Mouse (Mus musculus) lung, postnatal 36 days (tissue): ENCODE data around the gene Traf7.

ENCODE experiments used
- DNase-seq: peaks from one replicate; pipeline ENCODE4 v3.0.0; 2022; ENCODE audit warnings: mixed read lengths

Gene Traf7

DNA sequence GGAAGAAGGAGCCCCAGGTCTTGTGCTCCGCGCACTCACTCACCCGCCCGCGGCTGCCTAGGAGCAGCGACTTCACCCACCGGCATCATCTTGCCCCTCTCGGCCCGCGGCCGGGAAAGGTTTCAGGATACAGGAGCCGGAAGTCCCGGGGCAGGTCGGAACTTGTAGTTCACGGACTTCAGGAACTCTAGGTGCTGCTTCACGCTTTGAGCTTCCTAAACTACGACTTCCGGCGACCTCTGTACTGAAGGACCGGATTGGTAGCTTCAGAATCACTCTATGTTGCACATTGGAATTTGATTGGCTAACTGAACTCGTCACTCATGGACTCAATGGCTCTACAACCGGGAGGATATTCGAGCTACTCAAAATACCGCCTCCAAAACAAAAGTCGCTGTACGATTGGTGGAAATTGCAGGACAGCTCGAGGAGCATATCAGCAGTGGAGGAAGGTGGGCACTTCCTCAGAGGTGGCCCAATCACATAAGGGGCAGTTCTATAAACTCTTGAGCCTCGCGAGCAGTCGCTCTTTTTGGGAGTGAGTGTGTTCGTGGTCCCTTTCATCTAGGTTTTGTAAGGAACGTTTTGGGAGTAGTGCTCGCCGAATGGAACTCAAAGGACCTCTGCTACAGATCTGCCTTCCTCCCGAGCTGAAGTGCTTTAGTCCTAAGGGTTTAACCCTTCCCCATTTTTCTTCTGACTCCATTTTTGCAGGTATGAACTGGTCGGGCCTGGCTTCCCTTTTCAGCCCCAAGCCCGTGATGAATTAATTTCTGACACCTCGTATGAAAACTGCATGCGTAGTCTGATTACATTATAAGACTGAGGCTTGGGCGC, at the start of gene Traf7:
Gene Traf7, minus strand, starts transcription at position 216 of the 837 bp plus-strand sequence.
- peak; percentile 99 for DNase-seq

DNA sequence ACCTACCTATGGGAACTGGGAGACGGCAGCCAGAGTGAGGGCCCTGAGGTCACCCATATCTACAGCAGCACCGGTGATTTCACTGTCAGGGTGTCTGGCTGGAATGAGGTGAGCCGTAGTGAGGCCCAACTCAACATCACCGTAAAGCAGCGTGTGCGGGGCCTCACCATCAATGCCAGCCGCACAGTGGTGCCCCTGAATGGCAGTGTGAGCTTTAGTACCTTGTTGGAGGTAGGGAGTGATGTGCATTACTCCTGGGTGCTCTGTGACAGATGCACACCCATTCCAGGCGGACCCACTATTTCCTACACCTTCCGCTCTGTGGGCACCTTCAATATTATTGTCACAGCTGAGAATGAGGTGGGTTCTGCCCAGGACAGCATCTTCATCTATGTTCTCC, 46.1 kb upstream of the Traf7 start:
- DNase-seq = no peak

DNA sequence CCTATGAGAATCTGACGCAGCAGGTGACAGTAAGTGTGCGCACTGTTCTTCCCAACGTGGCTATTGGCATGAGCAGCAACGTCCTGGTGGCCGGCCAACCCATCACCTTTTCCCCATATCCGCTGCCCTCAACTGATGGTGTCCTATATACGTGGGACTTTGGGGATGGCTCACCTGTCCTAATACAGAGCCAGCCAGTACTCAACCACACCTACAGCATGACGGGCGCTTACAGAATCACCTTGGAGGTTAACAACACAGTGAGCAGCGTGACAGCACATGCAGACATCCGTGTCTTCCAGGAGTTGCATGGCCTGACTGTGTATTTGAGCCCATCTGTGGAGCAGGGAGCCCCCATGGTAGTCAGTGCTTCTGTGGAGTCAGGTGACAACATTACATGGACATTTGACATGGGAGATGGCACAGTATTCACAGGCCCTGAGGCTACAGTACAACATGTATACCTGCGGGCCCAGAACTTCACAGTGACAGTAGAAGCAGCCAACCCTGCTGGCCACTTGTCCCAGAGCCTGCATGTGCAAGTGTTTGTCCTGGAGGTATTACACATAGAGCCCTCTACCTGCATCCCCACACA, 45.0 kb upstream of the Traf7 start:
- no peak for DNase-seq

DNA sequence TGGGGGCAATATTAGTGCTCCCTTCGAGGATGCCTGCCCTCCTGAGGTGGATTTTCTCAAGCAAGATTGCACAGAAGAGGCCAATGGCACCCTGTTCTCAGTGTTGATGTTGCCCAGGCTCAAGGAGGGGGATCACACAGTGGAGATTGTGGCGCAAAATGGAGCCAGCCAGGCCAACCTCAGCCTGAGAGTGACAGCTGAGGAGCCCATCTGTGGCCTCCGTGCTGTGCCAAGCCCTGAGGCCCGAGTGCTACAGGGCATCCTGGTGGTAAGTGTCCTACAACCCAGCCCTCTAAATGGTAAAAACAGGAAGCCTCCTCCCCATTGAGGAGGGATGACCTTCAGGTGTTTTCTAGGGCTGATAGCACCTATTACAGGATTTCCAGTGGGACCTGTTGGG, 42.1 kb upstream of the Traf7 start:
- DNase-seq = no peak

DNA sequence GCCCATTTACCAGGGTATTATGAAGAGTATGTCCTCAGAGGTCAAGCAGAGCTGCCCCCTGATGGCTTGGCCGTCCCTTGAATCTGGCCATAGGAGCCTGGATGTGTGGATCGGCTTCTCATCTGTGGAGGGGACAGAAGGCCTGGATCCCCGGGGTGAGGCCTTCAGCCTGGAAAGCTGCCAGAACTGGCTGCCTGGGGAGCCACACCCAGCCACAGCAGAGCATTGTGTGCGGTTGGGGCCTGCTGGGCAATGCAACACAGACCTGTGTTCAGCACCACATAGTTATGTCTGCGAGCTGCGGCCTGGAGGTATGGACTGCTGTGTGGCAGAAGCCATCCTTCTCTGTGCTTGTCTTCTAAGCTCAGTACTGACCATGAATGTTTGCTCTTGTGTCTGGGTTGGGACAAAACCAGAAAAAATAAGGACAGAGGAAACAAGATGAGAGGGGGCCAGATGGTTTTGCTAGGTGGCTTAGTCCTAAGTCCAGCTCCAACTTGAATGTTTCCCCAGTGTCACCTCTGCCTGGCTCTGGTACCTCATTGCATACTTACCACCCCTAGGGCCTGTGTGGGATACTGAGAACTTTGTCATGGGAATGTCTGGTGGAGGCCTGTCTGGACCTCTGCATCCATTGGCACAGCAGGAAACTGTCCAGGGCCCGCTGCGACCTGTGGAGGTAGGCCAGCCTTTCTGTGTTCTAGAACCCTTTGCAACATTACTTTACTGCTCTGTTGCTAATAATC, 39.5 kb upstream of the Traf7 start:
- peak; percentile 75 for DNase-seq

DNA sequence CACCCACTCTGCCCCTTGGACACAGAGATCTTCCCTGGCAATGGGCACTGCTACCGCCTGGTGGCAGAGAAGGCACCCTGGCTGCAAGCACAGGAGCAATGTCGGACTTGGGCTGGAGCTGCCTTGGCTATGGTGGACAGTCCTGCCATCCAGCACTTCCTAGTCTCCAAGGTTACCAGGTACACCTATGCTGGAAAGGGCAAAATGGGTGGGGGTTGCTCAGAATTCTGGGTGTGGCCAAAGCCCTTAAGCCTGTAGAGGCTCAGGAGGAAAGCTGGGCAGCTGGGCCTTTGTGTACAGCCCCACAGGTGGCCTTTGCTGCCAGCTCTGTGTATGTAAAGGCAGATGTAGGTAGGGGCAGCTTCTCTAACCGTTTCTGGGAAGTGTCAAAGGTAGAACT, 38.1 kb upstream of the Traf7 start:
- DNase-seq = no peak

DNA sequence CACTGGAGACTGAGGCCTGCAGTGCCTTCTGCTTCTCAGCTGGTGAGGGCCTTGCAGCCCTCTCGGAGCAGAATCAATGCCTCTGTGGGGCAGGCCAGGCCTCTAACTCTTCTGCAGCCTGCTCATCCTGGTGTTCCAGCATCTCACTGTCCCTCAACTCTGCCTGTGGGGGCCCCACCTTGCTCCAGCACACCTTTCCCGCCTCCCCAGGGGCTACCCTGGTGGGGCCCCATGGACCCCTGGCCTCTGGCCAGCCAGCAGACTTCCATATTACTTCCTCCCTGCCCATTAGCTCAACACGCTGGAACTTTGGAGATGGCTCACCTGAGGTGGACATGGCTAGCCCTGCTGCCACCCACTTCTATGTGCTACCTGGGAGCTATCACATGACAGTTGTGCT, 37.4 kb upstream of the Traf7 start:
- DNase-seq = no peak

DNA sequence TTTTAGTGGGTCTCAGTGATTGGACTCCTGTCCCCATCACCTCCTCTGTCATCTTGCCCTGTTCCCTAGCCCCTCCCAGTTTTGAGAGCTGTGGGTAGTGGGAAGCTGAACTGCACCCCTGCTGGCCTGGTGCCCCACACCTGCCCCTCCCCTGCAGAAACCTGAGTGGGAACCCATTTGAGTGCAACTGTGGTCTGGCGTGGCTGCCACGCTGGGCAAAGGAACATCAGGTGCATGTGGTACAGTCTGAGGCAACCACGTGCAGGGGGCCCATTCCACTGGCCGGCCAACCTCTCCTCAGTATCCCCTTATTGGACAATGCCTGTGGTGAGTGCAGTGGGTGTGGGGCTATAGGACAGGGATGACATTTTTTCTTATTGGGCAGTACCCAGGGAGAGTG, 36.7 kb upstream of the Traf7 start:
- no peak for DNase-seq

DNA sequence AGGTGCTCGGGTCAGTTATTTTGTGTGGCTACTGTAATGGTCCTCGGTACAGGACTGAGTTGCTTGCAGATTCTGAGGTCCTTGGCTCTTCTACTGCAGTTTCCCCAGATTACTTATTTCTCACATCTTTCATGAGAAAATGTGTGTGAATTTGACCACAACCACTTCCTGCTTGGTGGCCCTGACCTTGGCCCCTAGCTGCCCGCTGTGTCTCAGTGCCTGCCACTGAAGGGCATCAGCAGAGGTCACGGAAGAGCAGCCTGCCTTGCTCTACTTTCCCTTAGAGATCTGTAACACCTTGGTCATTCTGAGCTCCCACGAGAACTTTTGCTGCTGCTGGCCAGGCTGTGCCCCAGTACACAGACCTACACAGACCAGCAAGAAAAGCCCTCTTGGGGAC, 35.9 kb upstream of the Traf7 start:
- DNase-seq = no peak

DNA sequence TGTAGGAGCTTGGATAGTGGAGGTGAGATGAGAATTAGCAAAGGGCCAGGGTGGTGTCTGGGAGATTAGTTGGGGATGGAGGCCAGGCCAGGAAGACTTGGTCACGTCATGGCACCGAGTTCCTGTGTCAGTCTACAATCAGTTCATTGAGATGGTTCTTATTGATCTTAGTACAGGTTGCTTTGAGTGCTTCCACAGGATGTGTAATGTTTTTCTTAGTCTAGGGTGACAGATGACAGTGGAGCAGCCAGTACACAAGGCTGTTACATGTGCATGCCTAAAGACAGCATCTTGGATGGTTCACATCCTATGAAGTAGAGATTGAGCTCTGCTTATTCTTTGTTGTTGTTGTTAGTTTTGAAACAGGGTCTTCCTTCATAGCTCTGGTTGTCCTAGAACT, 33.9 kb upstream of the Traf7 start:
- no peak for DNase-seq

DNA sequence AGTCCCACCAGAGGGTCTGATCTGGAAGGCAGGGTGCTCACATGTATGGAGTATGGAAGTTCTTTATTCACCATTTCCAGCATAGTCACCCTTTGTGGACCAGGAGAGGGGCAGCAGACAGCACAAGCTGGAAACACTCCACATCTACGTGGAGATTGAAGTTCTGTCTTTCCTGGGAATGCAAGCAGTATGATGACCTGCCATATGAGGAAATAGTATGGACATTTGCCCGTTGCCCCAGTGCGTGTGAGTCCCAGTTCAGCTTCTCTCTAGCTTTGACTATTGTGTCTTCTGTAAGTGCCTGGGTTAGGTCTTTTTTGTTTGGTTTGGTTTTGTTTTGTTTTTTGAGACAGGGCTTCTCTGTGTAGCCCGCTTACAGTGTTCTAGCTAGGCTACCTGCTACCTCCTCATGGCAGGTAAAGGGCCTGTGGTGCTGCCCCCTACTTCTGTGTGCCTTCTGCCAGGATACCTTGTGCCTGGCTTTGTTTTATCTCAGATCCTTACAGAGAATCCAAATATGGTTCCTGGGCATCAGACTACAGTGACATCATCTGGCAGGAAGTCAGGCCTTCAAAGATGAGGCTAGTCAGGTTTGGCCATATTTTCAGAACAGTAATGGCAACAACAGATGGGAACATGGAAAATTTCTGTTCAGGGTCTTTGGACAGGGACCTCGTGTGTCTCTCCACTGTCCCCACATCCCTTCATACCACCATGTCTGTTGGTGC, 32.7 kb upstream of the Traf7 start:
- DNase-seq = peak; percentile 35

DNA sequence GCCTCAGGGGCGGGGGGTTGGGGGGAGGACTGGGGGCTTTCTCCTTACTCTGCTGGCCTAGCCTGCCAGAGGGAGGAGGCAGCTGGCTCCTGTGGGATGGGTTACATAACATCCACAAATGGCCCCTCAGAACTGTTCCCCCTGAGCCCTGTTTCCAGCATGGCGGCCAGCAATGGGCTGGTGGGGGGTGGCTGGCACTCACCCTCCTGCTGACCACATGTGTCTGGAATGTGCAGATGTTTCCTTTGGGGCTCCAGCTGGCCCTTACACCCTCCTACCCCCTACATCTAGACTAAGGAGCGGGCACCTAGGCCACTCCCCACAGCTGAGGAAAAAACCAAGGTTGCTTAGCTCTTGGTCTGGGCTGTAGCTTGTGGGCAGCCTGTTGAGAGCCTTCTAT, 31.4 kb upstream of the Traf7 start:
- DNase-seq = peak; percentile 49

DNA sequence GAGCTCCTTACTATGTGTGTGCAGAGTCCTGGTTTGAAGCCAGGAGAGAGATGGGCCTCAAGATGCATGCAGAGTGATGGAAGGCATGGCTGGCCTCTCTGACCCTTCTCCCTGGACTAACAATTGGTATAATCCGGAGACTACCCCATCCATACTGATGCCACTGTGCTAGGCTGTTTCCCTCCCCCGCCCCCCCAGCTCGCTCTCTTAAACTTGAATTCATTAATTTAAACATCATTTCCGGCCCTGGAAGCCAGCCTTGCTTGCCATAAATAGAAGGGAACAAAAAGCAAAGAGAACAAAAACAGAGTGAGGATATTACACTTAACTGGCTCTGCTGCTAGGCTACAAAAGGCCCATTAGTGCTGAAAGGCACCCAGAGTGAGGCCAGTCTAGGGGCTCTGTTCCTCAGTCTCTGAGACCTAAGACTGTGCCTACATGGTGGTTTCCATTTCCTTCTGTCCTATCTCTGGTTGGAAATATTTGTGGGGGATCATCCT, 30.9 kb upstream of the Traf7 start:
- DNase-seq = peak; percentile 68

DNA sequence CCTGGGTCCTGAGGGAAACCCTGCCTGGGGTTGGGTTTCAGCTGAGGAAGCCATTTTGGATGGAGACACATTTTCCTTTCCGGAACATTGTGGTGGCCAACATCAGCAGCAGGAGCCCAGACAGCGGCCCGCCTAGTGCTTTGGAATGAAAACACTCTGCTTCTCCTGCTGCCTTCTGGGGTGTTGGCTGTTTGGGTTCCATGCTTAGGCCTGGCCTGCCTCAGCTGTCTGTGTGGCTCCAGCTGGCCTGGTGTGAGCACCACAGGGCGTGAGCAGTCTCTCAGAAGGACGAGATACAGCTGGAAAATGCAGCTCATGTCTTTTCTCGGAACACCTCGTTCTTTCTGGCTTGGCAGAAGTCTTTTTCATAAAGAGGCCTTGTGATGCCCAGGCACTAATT, 29.4 kb upstream of the Traf7 start:
- DNase-seq = peak; percentile 71

DNA sequence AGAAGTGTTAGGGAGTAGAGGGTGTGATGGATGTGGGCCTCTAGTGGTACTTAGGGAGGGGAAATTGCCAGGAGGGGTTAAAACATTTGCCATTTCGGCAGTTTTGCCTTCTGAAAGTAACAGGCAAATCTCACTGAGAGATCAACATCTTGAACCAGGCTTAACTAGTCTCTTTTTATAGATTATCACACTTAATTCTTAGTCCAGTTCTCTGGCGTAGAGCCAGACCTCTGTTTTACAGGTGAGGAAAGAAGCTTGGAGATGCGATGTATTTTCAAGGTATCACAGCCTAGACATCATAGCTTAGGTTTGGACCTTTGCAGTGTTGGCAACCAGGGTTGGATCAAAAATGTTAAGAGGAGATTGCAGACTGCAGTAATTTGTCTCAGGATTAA, 23.3 kb upstream of the Traf7 start:
- DNase-seq = peak; percentile 23

DNA sequence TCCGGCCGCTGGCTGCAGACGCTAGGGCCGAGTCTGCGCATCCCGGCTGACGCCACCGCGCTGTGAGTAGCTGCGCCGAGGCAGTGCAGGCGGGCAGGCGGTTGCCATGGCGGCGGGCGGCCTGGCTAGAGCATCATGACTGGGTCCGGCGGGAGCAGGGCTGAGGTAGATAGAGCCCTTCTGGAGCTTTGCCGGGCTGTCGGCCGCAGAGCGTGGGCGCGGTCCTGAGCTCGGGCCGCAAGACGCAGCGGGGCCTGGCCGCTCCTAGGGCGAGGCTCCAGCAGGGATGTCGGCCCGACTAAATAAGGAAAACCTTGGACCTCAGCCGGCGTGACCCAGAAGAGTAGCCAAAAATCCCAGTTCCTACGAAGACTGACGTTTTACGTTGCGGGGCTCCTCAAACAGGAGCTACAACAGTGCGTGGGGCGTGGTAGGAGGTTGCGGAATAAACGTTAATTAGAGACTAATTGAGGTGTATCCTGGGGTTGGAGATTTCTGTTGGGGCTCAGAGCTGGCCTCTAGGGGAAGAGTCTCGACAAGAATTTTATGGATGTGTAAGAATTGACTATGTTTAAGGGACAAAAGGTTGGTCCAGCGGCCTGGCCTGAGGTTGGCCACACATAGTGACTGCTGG, 22.8 kb upstream of the Traf7 start:
- DNase-seq = peak; percentile 78

DNA sequence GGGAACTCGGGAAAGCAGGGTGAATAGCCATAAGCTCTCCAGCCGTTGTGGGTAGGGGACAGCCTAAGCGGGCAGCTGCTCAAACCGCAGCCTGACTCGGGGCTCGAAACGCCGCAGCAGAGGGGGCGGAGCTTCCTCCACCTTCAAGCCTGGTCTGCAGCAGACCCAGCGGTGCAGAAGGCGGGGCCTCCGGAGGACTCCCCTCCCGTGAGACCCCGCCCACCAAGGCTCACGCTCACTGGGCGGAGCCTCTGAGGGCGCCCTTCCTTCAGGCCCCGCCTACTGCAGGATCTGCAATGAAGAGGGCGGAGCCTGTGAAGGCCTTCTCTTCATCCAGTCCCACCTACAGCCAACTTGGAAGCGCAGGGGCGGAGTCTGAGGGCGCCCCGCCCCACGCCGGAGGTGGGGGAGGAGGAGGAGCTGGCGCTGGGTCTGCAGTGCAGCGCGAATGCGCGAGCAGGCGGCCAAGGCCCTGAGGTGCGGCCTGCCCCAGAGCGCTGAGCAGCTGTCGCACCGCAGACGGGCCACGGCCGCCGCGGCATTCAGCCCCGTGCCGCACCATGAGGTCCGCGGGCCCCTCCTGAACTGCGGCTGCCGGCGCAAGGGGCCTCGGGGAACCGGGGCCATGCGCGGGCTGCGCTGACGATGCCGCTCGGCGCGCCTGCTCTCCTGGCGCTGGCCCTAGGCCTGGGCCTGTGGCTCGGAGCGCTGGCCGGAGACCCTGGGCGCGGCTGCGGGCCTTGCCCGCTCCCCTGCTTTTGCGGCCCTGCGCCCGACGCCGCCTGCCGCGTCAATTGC, 22.1 kb upstream of the Traf7 start, which contains the start of gene Pkd1:
Gene Pkd1, plus strand, starts transcription at position 217 of the 798 bp plus-strand sequence.
- peak; percentile 100 for DNase-seq

DNA sequence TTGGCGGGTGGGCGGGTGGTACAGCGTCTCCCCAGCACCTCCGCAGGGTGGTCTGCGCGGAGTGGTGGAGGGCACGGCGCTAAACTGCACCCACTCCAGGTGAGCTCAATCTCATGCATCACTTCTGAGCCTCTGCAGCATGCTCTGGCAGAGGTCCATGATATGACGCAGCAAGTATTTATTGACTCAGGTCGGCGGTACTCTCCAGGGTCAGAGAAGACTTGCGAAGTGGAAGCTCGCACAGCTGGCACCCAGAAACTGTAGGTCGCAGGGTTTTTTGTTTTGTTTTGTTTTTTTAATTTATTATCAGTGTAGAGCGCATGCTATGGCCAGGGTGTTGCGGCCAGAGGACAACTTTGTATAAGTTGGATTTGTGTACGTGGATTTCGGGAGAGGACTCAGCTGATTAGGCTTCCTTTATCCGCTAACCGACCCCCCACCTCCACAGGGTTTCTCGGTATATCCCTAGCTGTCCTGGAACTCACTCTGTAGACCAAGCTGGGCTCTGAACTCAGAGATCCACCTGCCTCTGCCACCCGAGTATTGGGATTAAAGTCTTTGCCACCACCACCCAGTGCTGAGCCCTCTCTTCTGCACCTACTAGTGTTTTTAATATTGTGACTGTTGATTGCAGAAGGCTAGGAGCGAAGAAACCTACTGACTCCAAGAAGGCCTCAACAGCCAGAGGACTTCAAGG, 21.3 kb upstream of the Traf7 start:
- peak; percentile 90 for DNase-seq

DNA sequence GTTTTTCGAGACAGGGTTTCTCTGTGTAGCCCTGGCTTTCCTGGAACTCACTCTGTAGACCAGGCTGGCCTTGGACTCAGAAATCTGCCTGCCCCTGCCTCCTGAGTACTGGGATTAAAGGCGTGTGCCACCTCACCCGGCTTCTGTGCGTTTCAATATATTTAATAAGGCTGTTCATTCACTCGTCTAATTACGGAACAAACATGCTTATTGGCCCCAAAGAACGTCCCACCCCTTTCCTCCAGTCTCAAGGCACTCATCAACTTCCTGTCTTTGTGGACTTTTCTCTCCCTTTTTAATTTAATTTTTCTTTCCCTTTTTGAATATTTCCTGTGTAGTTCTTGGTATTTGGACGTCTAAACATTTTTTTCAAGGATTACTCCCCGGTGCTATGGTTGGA, 20.7 kb upstream of the Traf7 start:
- peak; percentile 56 for DNase-seq

DNA sequence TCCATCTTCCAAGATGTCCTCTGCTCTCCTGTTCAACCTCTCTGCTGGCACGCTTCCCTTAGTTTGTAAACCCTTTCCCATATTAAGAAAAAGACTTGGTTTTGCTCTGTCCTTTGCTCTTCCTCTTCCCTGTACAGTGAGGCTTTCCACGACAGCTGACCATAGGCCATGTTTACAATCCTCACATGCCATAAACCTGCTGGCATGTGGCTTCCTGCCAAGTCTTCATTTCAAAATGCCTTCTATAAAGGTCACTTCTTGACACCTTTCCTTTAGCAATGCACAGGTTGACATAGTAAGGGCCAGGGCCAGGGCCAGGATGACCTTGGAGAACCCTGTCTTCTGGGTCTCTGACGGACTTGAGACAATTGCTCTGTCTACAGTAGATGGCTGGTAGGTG, 18.5 kb upstream of the Traf7 start:
- DNase-seq = peak; percentile 41

DNA sequence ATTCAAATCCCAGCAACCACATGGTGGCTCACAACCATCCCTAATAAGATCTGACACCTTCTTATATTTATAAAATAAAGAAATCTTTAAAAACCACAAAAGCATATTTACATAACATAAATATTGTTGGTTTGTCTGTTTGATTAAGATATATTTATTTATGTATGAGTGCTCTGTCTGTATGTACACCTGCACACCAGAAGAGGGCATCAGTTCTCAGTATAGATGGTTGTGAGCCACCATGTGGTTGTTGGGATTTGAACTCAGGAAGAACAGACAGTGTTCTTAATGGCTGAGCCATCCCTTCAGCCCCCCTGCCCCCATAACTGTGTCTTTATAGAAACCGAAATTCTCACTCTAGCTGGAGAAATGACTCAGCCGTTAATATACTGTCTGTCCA, 17.5 kb upstream of the Traf7 start:
- no peak for DNase-seq
